Mouse (Mus musculus) CH12.LX (cell line): ENCODE measurements around the gene Rab29. TPM values are rescaled to one million over a fixed set of nuclear protein-coding genes. Genes with fewer than 3 reads are reported as not detected.

Experiments
- DNase-seq: peaks from one replicate; pipeline ENCODE4 v3.0.0-alpha.2; 2013; ENCODE audit errors: extremely low read depth
- H3K27ac ChIP-seq: 2 replicates; pipeline ENCODE4 v1.5.1; 2012; ENCODE audit warnings: low read depth, mild to moderate bottlenecking, control low read depth, moderate library complexity; ENCODE audit not compliant: insufficient read depth
- H3K27me3 ChIP-seq: replicated peaks from 2 replicates; pipeline ENCODE3; 2012; ENCODE audit warnings: inconsistent platforms
- H3K36me3 ChIP-seq, 2 experiments: replicated peaks in 1 of 2; 2 replicates each; pipeline versions ENCODE3 to v1.6.1; 2012; ENCODE audit warnings: inconsistent platforms in 1 of 2, low read length in 1 of 2, mild to moderate bottlenecking in 1 of 2, mixed read lengths in 1 of 2, moderate library complexity in 1 of 2; ENCODE audit not compliant: control insufficient read depth in 1 of 2, insufficient read depth in 1 of 2
- H3K4me1 ChIP-seq, 2 experiments: 2 replicates each; pipeline ENCODE4 v1.6.1; 2012; ENCODE audit warnings: inconsistent platforms in 1 of 2, moderate library complexity in 1 of 2; ENCODE audit not compliant: insufficient read depth in 2 of 2, control insufficient read depth in 1 of 2
- H3K4me2 ChIP-seq: 2 replicates; pipeline ENCODE4 v1.6.1; 2012; ENCODE audit warnings: low read depth, mild to moderate bottlenecking, control low read depth; ENCODE audit not compliant: poor library complexity, insufficient read depth, severe bottlenecking
- H3K4me3 ChIP-seq, 3 experiments: fragments of 150-350 bp in 1 of 3; sonication (generic) in 1 of 3; replicated peaks in 1 of 3; 2 replicates each; pipeline versions ENCODE3 to v1.5.1; 2011 to 2012; ENCODE audit warnings: low read depth in 2 of 3, low read length in 2 of 3, mild to moderate bottlenecking in 2 of 3, moderate library complexity in 2 of 3, control low read depth in 1 of 3, improper control_type of control experiment in 1 of 3, inconsistent platforms in 1 of 3, mixed read lengths in 1 of 3; ENCODE audit not compliant: poor library complexity in 1 of 3
- H3K79me2 ChIP-seq: replicated peaks from 2 replicates; pipeline ENCODE4 v1.6.1; 2012; ENCODE audit warnings: mild to moderate bottlenecking, moderate library complexity; ENCODE audit not compliant: control insufficient read depth, poor library complexity, insufficient read depth, severe bottlenecking; ENCODE audit errors: extremely low read depth
- H3K9ac ChIP-seq: 2 replicates; pipeline ENCODE4 v1.6.1; 2012; ENCODE audit warnings: low read depth, mild to moderate bottlenecking, control low read depth, moderate library complexity; ENCODE audit not compliant: insufficient read depth
- H3K9me3 ChIP-seq: replicated peaks from 2 replicates; pipeline ENCODE3; 2012; ENCODE audit warnings: low read length, inconsistent platforms, mixed read lengths
- BHLHE40 ChIP-seq: IDR thresholded peaks from 2 replicates; pipeline ENCODE4 v1.6.1; 2011; ENCODE audit warnings: mild to moderate bottlenecking, low read depth, low read length, improper control_type of control experiment
- CTCF ChIP-seq, 2 experiments: IDR thresholded peaks in 1 of 2; conservative IDR thresholded peaks in 1 of 2; 2 replicates each; pipeline ENCODE4 v1.5.1; 2011 to 2012; ENCODE audit warnings: low read depth in 2 of 2, low read length in 2 of 2, improper control_type of control experiment in 1 of 2, inconsistent platforms in 1 of 2, mild to moderate bottlenecking in 1 of 2, moderate library complexity in 1 of 2
- EP300 ChIP-seq: IDR thresholded peaks from 2 replicates; pipeline ENCODE4 v1.6.1; 2011; ENCODE audit warnings: low read length, improper control_type of control experiment
- HCFC1 ChIP-seq: IDR thresholded peaks from 2 replicates; pipeline ENCODE4 v1.6.1; 2012; ENCODE audit warnings: low read depth, mild to moderate bottlenecking, inconsistent platforms, low read length, improper control_type of control experiment
- IRF4 ChIP-seq: IDR thresholded peaks from 2 replicates; pipeline ENCODE4 v1.6.1; 2014; ENCODE audit warnings: low read depth, mild to moderate bottlenecking, inconsistent platforms, low read length, improper control_type of control experiment
- MAX ChIP-seq: IDR thresholded peaks from 2 replicates; pipeline ENCODE4 v1.6.1; 2011; ENCODE audit warnings: low read length, improper control_type of control experiment
- MAZ ChIP-seq: IDR thresholded peaks from 2 replicates; pipeline ENCODE4 v1.6.1; 2012; ENCODE audit warnings: low read depth, mild to moderate bottlenecking, inconsistent platforms, low read length, improper control_type of control experiment, moderate library complexity
- MEF2A ChIP-seq: IDR thresholded peaks from 2 replicates; pipeline ENCODE4 v1.6.1; 2014; ENCODE audit warnings: low read depth, mild to moderate bottlenecking, inconsistent platforms, low read length, improper control_type of control experiment, borderline replicate concordance
- MYC ChIP-seq: IDR thresholded peaks from 2 replicates; pipeline ENCODE4 v1.6.1; 2011; ENCODE audit warnings: low read depth, mild to moderate bottlenecking, improper control_type of control experiment, low read length
- NRF1 ChIP-seq: IDR thresholded peaks from 2 replicates; pipeline ENCODE4 v1.6.1; 2014; ENCODE audit warnings: low read depth, mild to moderate bottlenecking, inconsistent platforms, low read length, improper control_type of control experiment, moderate library complexity
- PAX5 ChIP-seq: IDR thresholded peaks from 2 replicates; pipeline ENCODE4 v1.6.1; 2012; ENCODE audit warnings: low read length, inconsistent platforms, mixed read lengths
- POLR2AphosphoS2 ChIP-seq: IDR thresholded peaks from 2 replicates; pipeline ENCODE4 v1.6.1; 2011; ENCODE audit warnings: low read depth, low read length, improper control_type of control experiment
- RAD21 ChIP-seq: IDR thresholded peaks from 2 replicates; pipeline ENCODE4 v1.6.1; 2011; ENCODE audit warnings: low read depth, mild to moderate bottlenecking, low read length, improper control_type of control experiment, moderate library complexity
- TBP ChIP-seq: conservative IDR thresholded peaks from 2 replicates; pipeline ENCODE4 v1.6.1; 2011; ENCODE audit warnings: low read depth, low read length, improper control_type of control experiment
- ZKSCAN1 ChIP-seq: IDR thresholded peaks from 2 replicates; pipeline ENCODE4 v1.6.1; 2012; ENCODE audit warnings: low read depth, inconsistent platforms, low read length, improper control_type of control experiment, borderline replicate concordance
- dilution Hi-C: fragments of 300-500 bp; cut with MboI; formaldehyde crosslinking; loops from 2 replicates; pipeline ENCODE4 v1.14.3; 2020; ENCODE audit warnings: low sequenced_read_pairs; ENCODE audit not compliant: extremely low pct_unique_long_range_greater_than_20kb, extremely low pct_ligation_motif_present
- in situ Hi-C: fragments of 300-500 bp; cut with MboI; formaldehyde crosslinking; loops from 3 replicates; pipeline ENCODE4 v1.14.3; 2019; ENCODE audit warnings: low sequenced_read_pairs, low pct_ligation_motif_present, low pct_unique_long_range_greater_than_20kb, mixed read lengths
- polyA plus RNA-seq: library from polyadenylated mRNA; unstranded; fragments of >175 nt; gene quantifications from 2 replicates; pipeline ENCODE4 v1.2.1, GENCODE M21; 2012; ENCODE audit warnings: low read depth; ENCODE audit not compliant: insufficient read length
- total RNA-seq, 2 experiments: library from RNA; depleted of rRNA; stranded (reverse); fragments of 300-350 nt in 1 of 2; fragments of >200 nt in 1 of 2; gene quantifications; 2 replicates each; pipeline ENCODE4 v1.2.3; 2012 to 2014

Rab29 gene
- total and polyA plus RNA-seq, 3 experiments, result 10.8 to 16.4 (median 14.8) TPM

- Histone ChIP-seq H3K27me3 (no peaks in the 10 kb centered on the region), H3K4me2 (no peak overlapping the region), H3K4me3 (no peak overlapping the region), H3K4me1 (peaks cover 0 to 20% of the 10 kb centered on the region in 2 experiments; a peak in 2 of 4 replicates), H3K79me2 (peaks cover 48% of the 10 kb centered on the region), H3K36me3 (peaks cover 49 to 84% of the 10 kb centered on the region in 2 experiments), H3K27ac (no peak overlapping the region), H3K9ac (no peak overlapping the region), H3K9me3 (no peaks in the 10 kb centered on the region)
- TF ChIP-seq RAD21, result no peak
- no peak for TF ChIP-seq TBP
- TF ChIP-seq MAX, result no peak
- TF ChIP-seq MEF2A, result no peak
- TF ChIP-seq BHLHE40, result no peak
- no peak for TF ChIP-seq MYC
- no peak for TF ChIP-seq ZKSCAN1
- no peak for TF ChIP-seq EP300
- no peak for TF ChIP-seq MAZ
- TF ChIP-seq POLR2AphosphoS2, result no peak
- no peak for TF ChIP-seq HCFC1
- TF ChIP-seq NRF1, result no peak
- no peak for TF ChIP-seq CTCF (conservative IDR thresholded peaks at IDR 0.05 in 1 of 2, IDR thresholded peaks at IDR 0.05 in 1 of 2; ENCODE audit: low read depth in 2 of 2, low read length in 2 of 2)
- no peak for TF ChIP-seq PAX5
- TF ChIP-seq IRF4, result no peak
- DNase-seq, result no peak
- in situ Hi-C loops, result no loop called here
- dilution Hi-C loops, result no loop called here
These were observed 55.1 kb downstream of the Rab29 start for GRCm38 (mm10) chr1:131922100-131922499.

Other genes starting within 250 kb of the Rab29 start
- 1.4 and 1.9 TPM in 2 replicates for gene Ctse, start 228.9 kb upstream of the Rab29 start, total RNA-seq (2012; rRNA removed)
- 1.6 and 1.7 TPM in 2 replicates for gene Ctse, start 228.9 kb upstream of the Rab29 start, total RNA-seq (2014; rRNA removed)
- gene Ctse, start 228.9 kb upstream of the Rab29 start, polyA plus RNA-seq, result 11.6 TPM in 2 replicates
- gene Rab7b, start 178.5 kb upstream of the Rab29 start, total RNA-seq (2012; rRNA removed), result not detected in 2 replicates
- gene Rab7b, start 178.5 kb upstream of the Rab29 start, total RNA-seq (2014; rRNA removed), result not detected in 2 replicates
- gene Rab7b, start 178.5 kb upstream of the Rab29 start, polyA plus RNA-seq, result 0.19 and 0.44 TPM in 2 replicates
- gene Slc26a9, start 123.2 kb upstream of the Rab29 start, total RNA-seq (2012; rRNA removed), result not detected in 2 replicates
- gene Slc26a9, start 123.2 kb upstream of the Rab29 start, total RNA-seq (2014; rRNA removed), result not detected in 2 replicates
- 0.29 and 0.31 TPM in 2 replicates for gene Slc26a9, start 123.2 kb upstream of the Rab29 start, polyA plus RNA-seq
- gene Pm20d1, start 69.8 kb upstream of the Rab29 start, total RNA-seq (2012; rRNA removed), result 0.17 and 0.29 TPM in 2 replicates
- 0.09 and 0.21 TPM in 2 replicates for gene Pm20d1, start 69.8 kb upstream of the Rab29 start, total RNA-seq (2014; rRNA removed)
- gene Pm20d1, start 69.8 kb upstream of the Rab29 start, polyA plus RNA-seq, result 0.19 and 0.53 TPM in 2 replicates
- 8.8 and 10.4 TPM in 2 replicates for gene Slc41a1, start 39.7 kb upstream of the Rab29 start, total RNA-seq (2012; rRNA removed)
- 5.2 and 6.3 TPM in 2 replicates for gene Slc41a1, start 39.7 kb upstream of the Rab29 start, total RNA-seq (2014; rRNA removed)
- gene Slc41a1, start 39.7 kb upstream of the Rab29 start, polyA plus RNA-seq, result 9.4 and 10.7 TPM in 2 replicates
- gene Nucks1, start 43.3 kb downstream of the Rab29 start, total RNA-seq (2012; rRNA removed), result 87.4 and 99.4 TPM in 2 replicates
- 267 and 274 TPM in 2 replicates for gene Nucks1, start 43.3 kb downstream of the Rab29 start, total RNA-seq (2014; rRNA removed)
- 96.9 and 99.6 TPM in 2 replicates for gene Nucks1, start 43.3 kb downstream of the Rab29 start, polyA plus RNA-seq
- 0.47 and 0.55 TPM in 2 replicates for gene Slc45a3, start 95.7 kb downstream of the Rab29 start, total RNA-seq (2012; rRNA removed)
- gene Slc45a3, start 95.7 kb downstream of the Rab29 start, total RNA-seq (2014; rRNA removed), result 0.11 and 0.16 TPM in 2 replicates
- gene Slc45a3, start 95.7 kb downstream of the Rab29 start, polyA plus RNA-seq, result 0.15 and 0.20 TPM in 2 replicates
- gene Elk4, start 140.4 kb downstream of the Rab29 start, total RNA-seq (2012; rRNA removed), result 18.9 and 21.0 TPM in 2 replicates
- gene Elk4, start 140.4 kb downstream of the Rab29 start, total RNA-seq (2014; rRNA removed), result 12.8 and 16.8 TPM in 2 replicates
- 16.1 and 17.4 TPM in 2 replicates for gene Elk4, start 140.4 kb downstream of the Rab29 start, polyA plus RNA-seq
- gene Mfsd4a, start 200.8 kb downstream of the Rab29 start, total RNA-seq (2012; rRNA removed), result 5.2 and 5.6 TPM in 2 replicates
- gene Mfsd4a, start 200.8 kb downstream of the Rab29 start, total RNA-seq (2014; rRNA removed), result 0.81 and 1.4 TPM in 2 replicates
- gene Mfsd4a, start 200.8 kb downstream of the Rab29 start, polyA plus RNA-seq, result 11.8 and 13.0 TPM in 2 replicates